Comparison of ENCODE assay signal across 27 mouse cellular contexts in the genomic region with DNA sequence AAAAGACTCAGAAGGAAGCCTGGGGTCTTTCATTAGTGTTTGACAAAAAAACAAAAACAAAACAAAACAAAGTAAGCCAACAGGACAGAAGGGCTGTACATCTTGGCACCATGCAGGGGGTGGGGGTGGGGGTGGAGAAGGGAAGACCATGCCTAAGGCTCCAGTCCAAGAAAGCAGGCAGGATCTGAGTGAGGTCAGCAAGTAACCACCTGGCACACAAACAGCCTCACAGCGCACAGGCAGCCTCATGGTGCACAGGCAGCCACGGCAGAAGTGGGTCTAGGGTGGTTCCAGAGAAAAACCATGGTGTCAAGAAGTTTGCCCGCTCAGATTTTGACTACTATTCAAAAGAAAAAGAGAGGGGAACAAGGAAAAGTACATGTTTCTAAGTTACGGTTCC.
"Had no signal": no experiment of that assay in that cellular context is flagged by ENCODE, and none has a peak within 500 bp of the region (broad histone marks: within the 10 kb centered on the region; RNA-seq: fewer than 3 reads in every experiment).

No protein-coding gene starts in this region.

- H3K4me3 ChIP-seq: gastrocnemius, adult 2 months; heart, embryonic 10.5 days; heart, embryonic 12.5 days; hindbrain, embryonic 10.5 days; hindbrain, embryonic 12.5 days; intestine, embryonic 15.5 days; layer of hippocampus, adult 2 months; limb, embryonic 10.5 days; limb, embryonic 12.5 days; liver, embryonic 13.5 days; liver, embryonic 15.5 days had no signal

- ATAC-seq: hindbrain, embryonic 16.5 days; inflammation-experienced regulatory T-cells, adult 6 months; intestine, embryonic 15.5 days; intestine, postnatal 0 days; liver, postnatal 0 days had no signal

- H3K27ac ChIP-seq: gastrocnemius, adult 2 months; heart, embryonic 10.5 days; hindbrain, embryonic 10.5 days; hindbrain, embryonic 12.5 days; hindbrain, embryonic 14.5 days; intestine, embryonic 15.5 days; layer of hippocampus, adult 2 months; limb, embryonic 10.5 days; limb, embryonic 12.5 days; liver, embryonic 13.5 days; liver, embryonic 15.5 days had no signal

- DNase-seq: gastrocnemius, adult 2 months; gastrocnemius, postnatal 10 days; gastrocnemius, postnatal 25 days; heart, adult 18-20 months; heart, postnatal 10 days; heart, postnatal 4 days; kidney, adult 18-20 months; kidney, adult 8-10 months; kidney, postnatal 10 days; kidney, postnatal 25 days; kidney, postnatal 4 days; liver; liver, embryonic 13.5 days; liver, postnatal 0 days had no signal
